Mouse (Mus musculus) heart, embryonic 13.5 days (tissue): ENCODE results near the gene 2010111I01Rik. TPM values are rescaled to one million over a fixed set of nuclear protein-coding genes. Genes with fewer than 3 reads are reported as not detected.
"Not testable (repeated sequence)": the region's sequence is repeated elsewhere in the genome, so short reads cannot be mapped to it uniquely, and the experiment has no call there.

Experiments used
- ATAC-seq: fragments of 200-750 bp; cut with Nextera tagmentation; 2 replicates; pipeline ENCODE4 v1.8.0; 2017; ENCODE audit warnings: moderate TSS enrichment; ENCODE audit not compliant: insufficient number of reproducible peaks, low FRiP score, low TSS enrichment; ENCODE audit errors: extremely low read depth
- H3K27ac ChIP-seq: fragments of 300-500 bp; sonication (generic); replicated peaks from 2 replicates; pipeline ENCODE4 v1.5.1; 2015; ENCODE audit warnings: moderate library complexity, mild to moderate bottlenecking, inconsistent platforms
- H3K27me3 ChIP-seq: fragments of 300-500 bp; sonication (generic); replicated peaks from 2 replicates; pipeline ENCODE4 v1.6.1; 2015; ENCODE audit warnings: mild to moderate bottlenecking, inconsistent platforms
- H3K36me3 ChIP-seq: fragments of 300-500 bp; sonication (generic); 2 replicates; pipeline ENCODE4 v1.6.1; 2015; ENCODE audit warnings: mild to moderate bottlenecking, inconsistent platforms
- H3K4me1 ChIP-seq: fragments of 300-500 bp; sonication (generic); 2 replicates; pipeline ENCODE4 v1.6.1; 2015; ENCODE audit warnings: inconsistent platforms
- H3K4me2 ChIP-seq: fragments of 300-500 bp; sonication (generic); 2 replicates; pipeline ENCODE4 v1.6.1; 2015; ENCODE audit warnings: inconsistent platforms, mild to moderate bottlenecking, moderate library complexity
- H3K4me3 ChIP-seq: fragments of 300-500 bp; sonication (generic); 2 replicates; pipeline ENCODE4 v1.5.1; 2015; ENCODE audit warnings: moderate library complexity, mild to moderate bottlenecking, inconsistent platforms
- H3K9ac ChIP-seq: fragments of 300-500 bp; sonication (generic); 2 replicates; pipeline ENCODE4 v1.6.1; 2015; ENCODE audit warnings: inconsistent platforms, mild to moderate bottlenecking, moderate library complexity
- H3K9me3 ChIP-seq: fragments of 300-500 bp; sonication (generic); 2 replicates; pipeline ENCODE4 v1.6.1; 2016; ENCODE audit warnings: inconsistent platforms
- WGBS: fragments of 180-500 bp; shearing (Covaris S2); methylation state at CpG from one replicate; pipeline ENCODE4 v1.1.7; 2015; ENCODE audit warnings: mixed read lengths; 5-methylcytosine and 5-hydroxymethylcytosine counted together
- polyA plus RNA-seq: library from polyadenylated mRNA; unstranded; fragments of >200 nt; fragmentation: Nextera tagmentation; extraction: Ambion mirVana; gene quantifications from 2 replicates; pipeline ENCODE4 v1.2.1, GENCODE M21; 2015

The 2010111I01Rik gene
- polyA plus RNA-seq, 1 experiment from 2014 or later: 57.7 TPM

DNA sequence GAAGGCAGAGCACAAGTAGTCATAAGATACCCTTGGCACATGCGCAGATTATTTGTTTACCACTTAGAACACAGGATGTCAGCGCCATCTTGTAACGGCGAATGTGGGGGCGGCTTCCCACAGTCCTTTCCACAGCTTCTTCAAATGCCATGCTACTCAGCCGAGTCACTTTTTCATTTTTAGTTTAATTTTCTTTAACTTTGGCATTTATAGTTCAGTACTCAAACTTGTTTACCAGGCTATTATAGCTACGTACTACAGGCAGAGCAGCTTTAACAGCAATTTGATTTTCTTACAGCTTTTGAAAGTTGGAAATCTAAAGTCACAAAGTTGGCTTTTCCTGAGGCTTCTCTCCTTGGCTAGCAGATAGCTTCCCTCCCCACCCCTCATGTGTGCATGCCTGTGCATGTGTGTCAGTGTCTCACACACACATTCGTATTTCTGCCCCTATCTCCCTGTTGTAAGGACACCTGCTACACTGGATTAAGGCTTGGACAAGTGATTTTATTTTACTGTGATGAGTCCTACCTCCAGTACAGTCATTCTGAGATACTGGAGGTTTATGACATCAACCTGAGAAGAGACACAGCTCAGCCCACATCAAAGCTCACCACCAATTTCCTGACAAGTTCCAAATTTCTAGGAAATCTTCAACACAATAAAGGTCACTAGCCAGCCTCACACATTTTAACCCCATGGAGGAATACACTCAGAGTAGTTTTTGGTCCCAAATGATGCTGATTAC is 258.5 kb downstream of the 2010111I01Rik start:
- no peak overlapping the region for H3K27ac ChIP-seq
- no peaks in the 10 kb centered on the region for H3K27me3 ChIP-seq
- no peak overlapping the region for H3K4me2 ChIP-seq
- no peak overlapping the region for H3K9ac ChIP-seq
- no peaks in the 10 kb centered on the region for H3K36me3 ChIP-seq
- ATAC-seq: no peak
- 91% methylated on average over 7 of the region's 8 CpGs for WGBS
- H3K4me1 ChIP-seq: 0 out of 2 replicates have a peak, but pooled peaks cover 2% of the 10 kb centered on the region
- no peak overlapping the region for H3K4me3 ChIP-seq
- 0 out of 2 replicates have a peak, but pooled peaks cover 3% of the 10 kb centered on the region for H3K9me3 ChIP-seq

DNA sequence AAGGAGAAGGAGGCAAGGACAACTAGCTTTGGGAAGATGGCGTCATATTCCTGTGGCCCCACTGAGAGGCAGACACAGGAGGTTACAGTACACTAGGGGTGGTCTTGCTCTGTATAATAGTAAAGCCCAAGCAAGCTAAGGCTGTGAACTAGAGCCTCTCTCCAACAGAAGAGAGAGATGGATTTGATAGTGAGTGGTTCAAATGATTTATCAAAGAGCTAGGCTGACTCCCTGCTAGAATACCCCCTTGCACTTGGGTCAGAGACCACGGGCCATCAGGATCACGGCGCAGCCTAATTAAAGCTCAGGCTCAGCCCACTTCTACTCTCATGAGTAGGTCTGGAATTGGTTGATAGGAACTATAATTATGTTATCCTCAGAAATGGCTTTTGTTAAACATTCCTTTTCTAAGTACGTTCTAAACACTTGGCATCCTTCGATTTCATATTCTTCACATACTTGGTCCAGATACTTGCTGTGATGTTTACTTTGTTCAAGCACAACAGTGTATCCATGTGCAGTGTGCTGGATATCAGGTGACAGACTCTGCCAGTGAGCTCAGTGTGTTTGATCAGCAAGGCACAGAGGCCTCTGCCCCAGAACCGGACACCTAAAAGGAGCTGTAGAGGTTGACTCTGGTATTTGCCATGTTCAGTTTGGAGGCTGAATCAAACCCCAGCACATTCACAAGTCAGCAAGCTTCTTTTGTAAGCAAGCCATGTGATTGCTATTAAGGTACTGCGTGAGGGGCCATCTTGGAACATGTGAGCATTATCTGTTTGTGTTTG is 261.3 kb downstream of the 2010111I01Rik start:
- Histone ChIP-seq H3K4me3 (no peak overlapping the region), H3K27ac (no peak overlapping the region), H3K4me2 (no peak overlapping the region), H3K27me3 (no peaks in the 10 kb centered on the region), H3K9ac (no peak overlapping the region), H3K36me3 (no peaks in the 10 kb centered on the region), H3K9me3 (0 out of 2 replicates have a peak, but pooled peaks cover 3% of the 10 kb centered on the region), H3K4me1 (peaks cover 14% of the 10 kb centered on the region)
- ATAC-seq: no peak
- 82% methylated on average over 8 of the region's 8 CpGs for WGBS

DNA sequence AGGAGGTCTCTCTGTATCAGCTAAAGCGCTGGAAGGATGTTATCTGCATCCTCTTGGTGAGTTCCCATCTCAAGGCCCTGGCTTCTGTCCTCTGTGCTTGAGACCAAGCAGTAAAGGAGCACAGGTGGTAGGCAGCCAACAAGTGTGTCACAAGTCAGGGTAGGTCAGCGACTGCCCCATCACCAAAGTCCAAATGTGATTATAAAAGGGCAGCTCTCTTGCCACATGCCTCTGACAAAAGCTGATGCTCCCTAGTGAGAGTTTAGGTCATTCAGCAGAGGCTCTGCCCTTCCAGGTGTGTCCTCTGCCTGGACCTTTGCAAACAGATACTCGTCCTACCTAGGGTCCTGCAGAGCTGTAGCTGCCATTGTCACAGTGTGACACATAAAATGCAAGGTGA is 263.1 kb downstream of the 2010111I01Rik start:
- Histone ChIP-seq H3K36me3 (no peaks in the 10 kb centered on the region), H3K9me3 (0 out of 2 replicates have a peak, but pooled peaks cover 3% of the 10 kb centered on the region), H3K9ac (no peak overlapping the region), H3K4me2 (no peak overlapping the region), H3K4me3 (no peak overlapping the region), H3K27me3 (no peaks in the 10 kb centered on the region), H3K27ac (no peak overlapping the region), H3K4me1 (peaks cover 30% of the 10 kb centered on the region)
- WGBS: 72% methylated on average over 3 of the region's 3 CpGs
- ATAC-seq: no peak

DNA sequence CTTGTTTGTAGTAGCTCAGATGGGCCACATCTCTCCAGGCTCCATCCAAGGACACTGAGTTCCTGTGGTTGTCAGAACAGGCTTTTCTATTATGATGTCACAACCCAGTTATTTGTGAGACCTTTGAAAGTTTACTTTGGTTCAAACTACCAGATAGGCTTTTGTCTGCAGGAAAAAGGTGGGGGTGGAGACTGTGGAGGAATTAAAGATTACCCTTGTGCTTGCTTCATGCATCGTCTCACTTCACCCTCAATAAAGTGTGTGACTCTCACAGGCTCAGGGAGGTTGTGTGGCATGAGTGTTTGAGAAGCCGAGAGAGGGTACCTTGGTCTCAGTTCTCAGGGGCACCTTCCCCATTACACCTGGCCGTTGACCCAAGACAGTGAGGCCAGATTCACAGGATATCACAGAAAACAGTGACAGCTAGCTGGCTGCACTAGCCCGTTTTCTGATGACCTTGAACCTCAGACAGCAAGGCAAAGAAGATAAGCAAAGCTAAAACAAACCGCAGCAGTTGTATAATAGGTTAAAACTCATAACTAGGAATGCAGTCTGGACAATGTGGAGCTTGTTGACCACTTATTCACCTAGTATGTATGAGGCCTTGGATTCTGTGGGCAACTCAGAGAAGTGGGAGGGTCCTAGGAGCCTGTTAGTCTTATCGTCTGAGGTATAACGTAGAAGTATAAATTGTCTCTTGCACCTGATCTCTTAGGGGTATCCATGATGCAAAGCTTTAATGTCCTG is 266.4 kb downstream of the 2010111I01Rik start:
- Histone ChIP-seq H3K4me3 (no peak overlapping the region), H3K4me1 (peaks cover 38% of the 10 kb centered on the region), H3K4me2 (no peak overlapping the region), H3K9me3 (peaks cover 3% of the 10 kb centered on the region; the same call in 1 of the 2 replicates), H3K27ac (peak overlapping the region; percentile 76), H3K36me3 (no peaks in the 10 kb centered on the region), H3K27me3 (no peaks in the 10 kb centered on the region), H3K9ac (no peak overlapping the region)
- WGBS: 35% methylated on average over 7 of the region's 7 CpGs
- ATAC-seq: no peak

DNA sequence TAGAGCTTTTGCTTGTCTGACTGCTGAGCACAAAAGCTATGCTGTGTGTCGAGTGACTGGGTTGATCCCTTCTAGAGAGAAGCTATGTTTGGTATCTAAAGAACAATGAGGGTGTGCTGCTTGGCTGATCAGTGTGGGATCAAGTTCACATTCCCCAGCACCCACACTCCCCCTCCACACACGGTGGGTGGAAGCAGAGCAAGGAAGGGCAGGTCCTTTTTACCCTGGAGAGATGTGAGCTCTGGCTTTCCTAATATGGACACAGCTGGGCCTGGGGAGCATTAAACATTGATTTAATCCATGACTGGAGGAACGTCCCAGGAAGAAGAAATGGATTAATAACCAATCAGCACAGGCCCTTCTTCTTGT is 267.0 kb downstream of the 2010111I01Rik start:
- no peak overlapping the region for H3K4me3 ChIP-seq
- H3K36me3 ChIP-seq: no peaks in the 10 kb centered on the region
- WGBS: 4% methylated on average over 3 of the region's 3 CpGs
- ATAC-seq: no peak
- H3K27me3 ChIP-seq: no peaks in the 10 kb centered on the region
- H3K27ac ChIP-seq: peak overlapping the region; percentile 76
- H3K4me1 ChIP-seq: peaks cover 40% of the 10 kb centered on the region
- H3K9me3 ChIP-seq: peaks cover 3% of the 10 kb centered on the region; the same call in 1 of the 2 replicates
- no peak overlapping the region for H3K9ac ChIP-seq
- no peak overlapping the region for H3K4me2 ChIP-seq

DNA sequence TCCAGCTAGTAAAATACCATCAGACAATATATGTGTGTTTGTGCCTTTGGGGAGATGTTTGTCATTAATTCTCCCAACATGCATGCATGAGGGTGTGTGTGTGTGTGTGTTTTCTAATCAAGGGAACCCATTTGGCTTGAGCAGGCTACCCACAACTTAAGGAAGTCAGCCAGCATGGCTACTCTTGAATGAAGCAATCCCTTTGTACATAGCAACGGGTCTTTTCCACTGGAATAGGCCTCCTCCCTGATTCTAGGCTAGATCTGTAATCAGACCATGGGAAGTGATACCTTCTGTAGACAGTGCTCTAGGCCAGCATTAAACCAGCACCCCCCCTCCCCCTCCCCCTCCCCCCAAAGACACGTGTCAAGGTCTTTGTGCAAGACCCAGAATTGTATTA is 267.9 kb downstream of the 2010111I01Rik start:
- no peak for ATAC-seq
- Histone ChIP-seq H3K27me3 (no peaks in the 10 kb centered on the region), H3K27ac (peak overlapping the region; percentile 76; the same call in 1 of the 2 replicates)

DNA sequence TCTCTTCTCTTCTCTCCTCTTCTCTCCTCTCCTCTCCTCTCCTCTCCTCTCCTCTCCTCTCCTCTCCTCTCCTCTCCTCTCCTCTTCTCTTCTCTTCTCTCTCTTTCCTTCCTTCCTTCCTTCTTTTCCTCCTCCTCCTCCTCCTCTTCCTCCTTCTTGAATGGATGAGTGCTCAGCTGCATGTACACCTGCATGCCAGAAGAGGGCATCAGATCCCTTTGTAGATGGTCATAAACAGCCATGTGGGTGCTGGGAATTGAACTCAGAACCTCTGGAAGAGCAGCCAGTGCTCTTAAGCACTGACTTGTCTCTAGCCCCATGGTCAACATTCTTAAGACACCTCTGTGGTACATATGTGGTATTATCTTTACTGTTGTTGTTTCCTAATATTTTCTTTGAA is 269.8 kb downstream of the 2010111I01Rik start:
- H3K4me1 ChIP-seq: peaks cover 43% of the 10 kb centered on the region
- not testable (repeated sequence) for ATAC-seq, H3K27ac ChIP-seq, H3K9me3 ChIP-seq, H3K27me3 ChIP-seq, H3K36me3 ChIP-seq, H3K9ac ChIP-seq, H3K4me2 ChIP-seq, H3K4me3 ChIP-seq

More for the DNA sequence above, 267.9 kb downstream of the 2010111I01Rik start:
- H3K4me2 ChIP-seq: no peak overlapping the region
- H3K36me3 ChIP-seq: no peaks in the 10 kb centered on the region
- peaks cover 3% of the 10 kb centered on the region; the same call in 1 of the 2 replicates for H3K9me3 ChIP-seq
- no peak overlapping the region for H3K4me3 ChIP-seq
- 88% methylated on average over 2 of the region's 2 CpGs for WGBS
- peaks cover 38% of the 10 kb centered on the region for H3K4me1 ChIP-seq
- no peak overlapping the region for H3K9ac ChIP-seq

DNA sequence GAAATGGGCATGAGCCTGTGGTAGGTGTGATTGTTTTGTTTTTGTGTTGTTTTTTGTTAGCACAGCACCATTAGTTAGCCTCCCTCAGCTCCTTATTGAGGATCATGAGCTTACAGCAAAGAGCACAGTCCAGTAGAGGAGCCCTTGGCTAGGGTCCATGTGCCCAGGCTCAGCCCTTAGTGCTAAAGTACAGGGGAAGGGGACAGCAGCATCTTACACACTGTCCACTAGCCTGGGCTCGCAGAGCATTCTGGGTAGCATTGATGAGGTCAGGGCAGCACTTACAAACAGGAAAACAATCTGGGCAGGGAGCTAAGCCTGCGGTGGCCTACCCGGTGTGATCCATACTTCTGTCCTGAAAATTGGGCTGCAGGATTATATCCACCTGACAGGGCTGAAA is 270.9 kb downstream of the 2010111I01Rik start:
- 79% methylated on average over 3 of the region's 3 CpGs for WGBS
- no peak for ATAC-seq
- H3K4me2 ChIP-seq: no peak overlapping the region
- H3K27ac ChIP-seq: peak overlapping the region; percentile 64; the same call in 1 of the 2 replicates
- no peak overlapping the region for H3K4me3 ChIP-seq
- H3K4me1 ChIP-seq: peaks cover 43% of the 10 kb centered on the region
- no peaks in the 10 kb centered on the region for H3K36me3 ChIP-seq
- peaks cover 3% of the 10 kb centered on the region; the same call in 1 of the 2 replicates for H3K9me3 ChIP-seq
- no peak overlapping the region for H3K9ac ChIP-seq
- H3K27me3 ChIP-seq: no peaks in the 10 kb centered on the region

DNA sequence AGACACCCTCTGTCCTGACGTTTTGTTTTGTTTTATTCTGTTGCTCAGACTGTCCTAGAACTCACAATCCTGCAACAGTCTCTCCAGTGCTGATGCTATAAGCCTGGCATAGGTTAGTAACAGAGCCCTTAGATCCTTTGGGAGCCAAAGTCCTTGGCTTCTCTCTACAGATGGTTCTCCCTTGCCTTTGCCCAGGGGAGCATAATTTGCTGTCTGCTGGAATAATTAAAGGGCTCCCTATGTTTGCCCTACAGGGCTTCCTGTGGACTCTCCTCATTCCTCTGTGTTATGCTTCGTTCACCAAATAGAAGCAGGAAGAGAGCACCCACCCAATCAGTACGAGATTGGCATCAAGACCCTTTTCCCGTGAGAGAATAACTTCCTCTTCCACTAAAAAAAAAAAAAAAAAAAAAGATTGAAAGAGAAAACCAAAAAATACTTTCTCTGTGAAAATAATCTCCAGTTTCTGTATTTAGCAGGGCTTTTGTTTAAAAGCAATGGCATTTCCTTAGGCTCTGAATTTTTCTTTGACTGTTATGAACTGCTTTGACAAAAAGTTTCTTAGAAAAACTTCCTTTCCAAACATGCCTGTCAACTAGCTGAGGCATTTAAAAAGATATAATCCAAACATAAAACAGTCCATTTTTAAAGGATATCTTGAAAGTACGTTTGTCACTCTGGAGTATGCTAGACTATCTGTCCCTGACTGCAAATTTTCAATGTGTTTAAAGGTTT is 271.6 kb downstream of the 2010111I01Rik start:
- H3K9ac ChIP-seq: no peak overlapping the region
- H3K4me1 ChIP-seq: peaks cover 42% of the 10 kb centered on the region
- 53% methylated on average over 5 of the region's 5 CpGs for WGBS
- no peak overlapping the region for H3K4me3 ChIP-seq
- no peak for ATAC-seq
- H3K4me2 ChIP-seq: no peak overlapping the region
- peaks cover 3% of the 10 kb centered on the region; the same call in 1 of the 2 replicates for H3K9me3 ChIP-seq
- H3K27ac ChIP-seq: peak overlapping the region; percentile 64
- no peaks in the 10 kb centered on the region for H3K36me3 ChIP-seq
- H3K27me3 ChIP-seq: no peaks in the 10 kb centered on the region

DNA sequence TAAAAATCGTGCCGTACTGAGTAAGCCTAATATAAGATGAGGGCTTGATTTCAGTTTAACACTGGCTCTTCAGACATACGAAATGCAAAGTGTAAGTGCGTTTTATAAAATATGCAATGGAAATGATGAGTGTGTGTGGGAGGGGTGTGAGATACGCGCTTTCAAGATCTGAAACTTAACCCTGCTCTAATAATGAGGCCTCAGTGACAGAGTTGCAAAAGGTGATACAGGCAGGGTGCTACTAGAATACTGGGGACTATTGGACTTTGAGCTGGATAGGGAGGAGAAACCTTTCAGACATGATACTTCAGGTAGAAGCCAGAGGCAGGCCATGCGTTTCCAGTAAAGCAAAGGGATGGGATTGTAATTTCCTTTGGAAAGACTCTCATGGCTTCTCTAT is 273.4 kb downstream of the 2010111I01Rik start:
- peak overlapping the region; percentile 99; the same call in 1 of the 2 replicates for H3K27ac ChIP-seq
- H3K9me3 ChIP-seq: peaks cover 3% of the 10 kb centered on the region; the same call in 1 of the 2 replicates
- H3K4me1 ChIP-seq: peaks cover 46% of the 10 kb centered on the region
- 89% methylated on average over 7 of the region's 7 CpGs for WGBS
- peaks cover 12% of the 10 kb centered on the region for H3K36me3 ChIP-seq
- no peak overlapping the region for H3K4me2 ChIP-seq
- H3K4me3 ChIP-seq: no peak overlapping the region
- no peak overlapping the region for H3K9ac ChIP-seq
- ATAC-seq: no peak
- H3K27me3 ChIP-seq: no peaks in the 10 kb centered on the region
